Mouse (Mus musculus) liver, adult 2 months (tissue): ENCODE data around the gene Acbd3. TPM values are rescaled to one million over a fixed set of nuclear protein-coding genes. Genes with fewer than 3 reads are reported as not detected.

Experiments
- DNase-seq: peaks from one replicate; pipeline ENCODE4 v3.0.0-alpha.2; 2011; ENCODE audit warnings: low read depth, low spot score; ENCODE audit errors: extremely low read depth
- H3K27ac ChIP-seq: fragments of 200-500 bp; replicated peaks from 2 replicates; pipeline ENCODE4 v1.5.1; 2012; ENCODE audit warnings: low read depth, mild to moderate bottlenecking, control low read depth, inconsistent platforms, low read length; ENCODE audit not compliant: insufficient read depth
- H3K27me3 ChIP-seq: fragments of 200-500 bp; 2 replicates; pipeline ENCODE4 v1.6.1; 2012; ENCODE audit warnings: mild to moderate bottlenecking, moderate library complexity, low read length, inconsistent platforms; ENCODE audit not compliant: control insufficient read depth, insufficient read depth
- H3K36me3 ChIP-seq: fragments of 200-500 bp; 2 replicates; pipeline ENCODE4 v1.6.1; 2012; ENCODE audit warnings: low read length, inconsistent platforms; ENCODE audit not compliant: control insufficient read depth, insufficient read depth
- H3K4me1 ChIP-seq: fragments of 200-500 bp; 2 replicates; pipeline ENCODE4 v1.6.1; 2011; ENCODE audit warnings: low read length; ENCODE audit not compliant: control insufficient read depth, insufficient read depth
- H3K4me3 ChIP-seq: fragments of 200-500 bp; 2 replicates; pipeline ENCODE4 v1.5.1; 2011; ENCODE audit warnings: low read depth, mild to moderate bottlenecking, control low read depth, low read length, moderate library complexity; ENCODE audit not compliant: insufficient read depth
- H3K79me2 ChIP-seq: fragments of 200-500 bp; 2 replicates; pipeline ENCODE4 v1.6.1; 2012; ENCODE audit warnings: inconsistent platforms, mild to moderate bottlenecking, low read length, moderate library complexity; ENCODE audit not compliant: control insufficient read depth, insufficient read depth
- H3K9ac ChIP-seq: fragments of 200-500 bp; 2 replicates; pipeline ENCODE4 v1.6.1; 2012; ENCODE audit warnings: low read depth, mild to moderate bottlenecking, control low read depth, inconsistent platforms, low read length
- CTCF ChIP-seq: fragments of 200-500 bp; IDR thresholded peaks from 2 replicates; pipeline ENCODE4 v1.5.1; 2011; ENCODE audit warnings: low read depth, low read length, control low read depth
- POLR2A ChIP-seq: fragments of 200-500 bp; IDR thresholded peaks from 2 replicates; pipeline ENCODE4 v1.6.1; 2011; ENCODE audit warnings: low read length, control low read depth; ENCODE audit not compliant: insufficient read depth; ENCODE audit errors: extremely low read depth
- WGBS: fragments of 180-500 bp; shearing (Covaris S2); methylation state at CpG from one replicate; pipeline ENCODE4 v1.1.7; 2018; 5-methylcytosine and 5-hydroxymethylcytosine counted together
- polyA plus RNA-seq: library from polyadenylated mRNA; depleted of rRNA; stranded (reverse); fragments of >200 nt; gene quantifications from 2 replicates; pipeline ENCODE4 v1.2.3, GENCODE M21; 2012
- total RNA-seq: library from RNA; depleted of rRNA; stranded (reverse); fragments of >200 nt; gene quantifications from 2 replicates; pipeline ENCODE4 v1.2.3, GENCODE M21; 2014

Gene Acbd3
- total and polyA plus RNA-seq, 2 experiments = 6.3 to 13.1 TPM

DNA sequence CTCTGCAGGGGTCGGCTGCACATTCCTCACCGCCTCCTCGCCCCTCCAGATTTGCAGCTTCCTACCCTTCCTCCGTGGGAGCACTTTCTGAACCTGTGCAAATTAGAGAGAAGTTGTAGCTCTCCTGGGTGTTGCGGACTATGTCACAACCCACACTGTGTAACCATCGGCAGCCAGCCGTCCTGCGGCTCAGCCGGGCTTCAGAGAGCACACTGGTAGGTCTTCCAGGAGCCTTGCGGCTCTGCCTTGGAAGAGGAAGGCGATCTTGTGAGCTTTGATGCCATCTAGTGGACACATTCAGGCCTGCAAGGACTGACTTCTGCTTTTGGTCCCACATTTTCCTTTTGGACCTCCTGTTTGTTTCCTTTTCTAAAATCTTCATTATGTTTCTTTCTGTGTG is 38.0 kb downstream of the Acbd3 start:
- peak; percentile 69 for DNase-seq
- Histone ChIP-seq H3K4me3 (peak overlapping the region; percentile 9; the same call in 1 of the 2 replicates), H3K27ac (no peak overlapping the region), H3K27me3 (no peaks in the 10 kb centered on the region), H3K79me2 (no peaks in the 10 kb centered on the region), H3K4me1 (peaks cover 2% of the 10 kb centered on the region; the same call in 1 of the 2 replicates), H3K9ac (peak overlapping the region; percentile 32; the same call in 1 of the 2 replicates), H3K36me3 (no peaks in the 10 kb centered on the region)
- 8% methylated on average over 11 of the region's 11 CpGs for WGBS
- TF ChIP-seq CTCF = peak; percentile 82
- TF ChIP-seq POLR2A = no peak

DNA sequence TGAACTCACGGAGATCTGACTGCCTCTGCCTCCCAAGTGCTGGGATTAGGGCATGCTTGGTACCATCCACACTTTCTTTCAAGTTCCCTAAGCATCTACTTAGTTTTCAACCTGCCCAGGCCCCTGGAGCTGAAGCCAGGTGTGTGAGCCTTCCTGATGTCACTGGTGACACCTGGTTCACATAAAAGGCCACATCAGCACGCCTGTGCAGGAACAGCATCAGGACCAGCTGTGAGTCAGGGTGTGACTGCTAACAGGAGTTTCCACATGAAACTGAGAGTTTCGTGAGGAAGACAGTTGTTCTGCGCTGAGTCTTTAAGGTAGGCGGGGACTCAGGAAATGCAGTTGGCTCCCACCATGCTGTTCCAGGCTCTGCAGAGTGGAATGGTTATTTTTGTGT is 39.5 kb downstream of the Acbd3 start:
- Histone ChIP-seq H3K27ac (no peak overlapping the region), H3K4me3 (no peak overlapping the region), H3K9ac (no peak overlapping the region), H3K27me3 (no peaks in the 10 kb centered on the region), H3K79me2 (no peaks in the 10 kb centered on the region), H3K4me1 (peaks cover 2% of the 10 kb centered on the region; the same call in 1 of the 2 replicates), H3K36me3 (no peaks in the 10 kb centered on the region)
- DNase-seq = no peak
- TF ChIP-seq CTCF = no peak
- TF ChIP-seq POLR2A = no peak
- WGBS = 93% methylated on average over 5 of the region's 5 CpGs

GRCm38 (mm10) chr1:180766557-180766956 is 40.7 kb downstream of the Acbd3 start:
- Histone ChIP-seq H3K4me3 (no peak overlapping the region), H3K27me3 (no peaks in the 10 kb centered on the region), H3K9ac (no peak overlapping the region), H3K27ac (no peak overlapping the region), H3K36me3 (no peaks in the 10 kb centered on the region), H3K4me1 (peaks cover 2% of the 10 kb centered on the region; the same call in 1 of the 2 replicates), H3K79me2 (no peaks in the 10 kb centered on the region)
- TF ChIP-seq CTCF (no peak), POLR2A (no peak)
- whole genome bisulfite sequencing = 68% methylated on average over 5 of the region's 5 CpGs
- peak; percentile 25 for DNase-seq

- DNase-seq = peak; percentile 51
- H3K36me3 ChIP-seq = no peaks in the 10 kb centered on the region
- H3K4me1 ChIP-seq = peaks cover 2% of the 10 kb centered on the region; the same call in 1 of the 2 replicates
- 21% methylated on average over 10 of the region's 10 CpGs for WGBS
- peak overlapping the region; percentile 53 for H3K27ac ChIP-seq
- no peaks in the 10 kb centered on the region for H3K79me2 ChIP-seq
- peak overlapping the region; percentile 74 for H3K9ac ChIP-seq
- H3K4me3 ChIP-seq = peak overlapping the region; percentile 73
- H3K27me3 ChIP-seq = no peaks in the 10 kb centered on the region
- no peak for TF ChIP-seq POLR2A
- TF ChIP-seq CTCF = no peak
Observed at GRCm38 (mm10) chr1:180767541-180768333, 41.9 kb downstream of the Acbd3 start.

- 8% methylated on average over 37 of the region's 37 CpGs for WGBS
Observed at GRCm38 (mm10) chr1:180768334-180769168, 42.7 kb downstream of the Acbd3 start.

More at GRCm38 (mm10) chr1:180768334-180769168, 42.7 kb downstream of the Acbd3 start:
- peak overlapping the region; percentile 73 for H3K4me3 ChIP-seq
- H3K79me2 ChIP-seq = no peaks in the 10 kb centered on the region
- TF ChIP-seq CTCF = peak; percentile 81
- no peak for TF ChIP-seq POLR2A
- H3K27ac ChIP-seq = peak overlapping the region; percentile 53
- H3K36me3 ChIP-seq = no peaks in the 10 kb centered on the region
- DNase-seq = peak; percentile 55
- peaks cover 2% of the 10 kb centered on the region; the same call in 1 of the 2 replicates for H3K4me1 ChIP-seq
- no peaks in the 10 kb centered on the region for H3K27me3 ChIP-seq
- peak overlapping the region; percentile 74 for H3K9ac ChIP-seq
